Mouse (Mus musculus) liver, embryonic 15.5 days (tissue): Measurements from ENCODE around the gene Olfr1393. TPM values are rescaled to one million over a fixed set of nuclear protein-coding genes. Genes with fewer than 3 reads are reported as not detected.

Experiments
- ATAC-seq: fragments of 200-750 bp; cut with Nextera tagmentation; 2 replicates; pipeline ENCODE4 v1.8.0; 2017; ENCODE audit warnings: moderate number of reproducible peaks, mild to moderate bottlenecking, moderate library complexity; ENCODE audit not compliant: insufficient read depth
- H3K27ac ChIP-seq: fragments of 300-500 bp; sonication (generic); replicated peaks from 2 replicates; pipeline ENCODE4 v1.5.1; 2015; ENCODE audit warnings: mild to moderate bottlenecking, inconsistent platforms
- H3K27me3 ChIP-seq: fragments of 300-500 bp; sonication (generic); 2 replicates; pipeline ENCODE4 v1.6.1; 2015; ENCODE audit warnings: mild to moderate bottlenecking, inconsistent platforms
- H3K36me3 ChIP-seq: fragments of 300-500 bp; sonication (generic); replicated peaks from 2 replicates; pipeline ENCODE4 v1.6.1; 2015; ENCODE audit warnings: moderate library complexity, mild to moderate bottlenecking, inconsistent platforms
- H3K4me1 ChIP-seq: fragments of 300-500 bp; sonication (generic); replicated peaks from 2 replicates; pipeline ENCODE4 v1.6.1; 2015; ENCODE audit warnings: inconsistent platforms
- H3K4me2 ChIP-seq: fragments of 300-500 bp; sonication (generic); 2 replicates; pipeline ENCODE4 v1.6.1; 2015; ENCODE audit warnings: moderate library complexity, mild to moderate bottlenecking, inconsistent platforms
- H3K4me3 ChIP-seq: fragments of 300-500 bp; sonication (generic); replicated peaks from 2 replicates; pipeline ENCODE4 v1.5.1; 2015; ENCODE audit warnings: mild to moderate bottlenecking, inconsistent platforms
- H3K9ac ChIP-seq: fragments of 300-500 bp; sonication (generic); 2 replicates; pipeline ENCODE4 v1.6.1; 2015; ENCODE audit warnings: moderate library complexity, mild to moderate bottlenecking, inconsistent platforms
- H3K9me3 ChIP-seq: fragments of 300-500 bp; sonication (generic); replicated peaks from 2 replicates; pipeline ENCODE4 v1.6.1; 2016; ENCODE audit warnings: inconsistent platforms
- WGBS: fragments of 180-500 bp; shearing (Covaris S2); methylation state at CpG from one replicate; pipeline ENCODE4 v1.1.7; 2015; ENCODE audit warnings: mixed read lengths; ENCODE audit not compliant: insufficient replicate concordance; 5-methylcytosine and 5-hydroxymethylcytosine counted together
- polyA plus RNA-seq: library from polyadenylated mRNA; unstranded; fragments of >200 nt; fragmentation: Nextera tagmentation; extraction: Ambion mirVana; gene quantifications from 2 replicates; pipeline ENCODE4 v1.2.1, GENCODE M21; 2015

The Olfr1393 gene
- not detected in 2 replicates for polyA plus RNA-seq

DNA sequence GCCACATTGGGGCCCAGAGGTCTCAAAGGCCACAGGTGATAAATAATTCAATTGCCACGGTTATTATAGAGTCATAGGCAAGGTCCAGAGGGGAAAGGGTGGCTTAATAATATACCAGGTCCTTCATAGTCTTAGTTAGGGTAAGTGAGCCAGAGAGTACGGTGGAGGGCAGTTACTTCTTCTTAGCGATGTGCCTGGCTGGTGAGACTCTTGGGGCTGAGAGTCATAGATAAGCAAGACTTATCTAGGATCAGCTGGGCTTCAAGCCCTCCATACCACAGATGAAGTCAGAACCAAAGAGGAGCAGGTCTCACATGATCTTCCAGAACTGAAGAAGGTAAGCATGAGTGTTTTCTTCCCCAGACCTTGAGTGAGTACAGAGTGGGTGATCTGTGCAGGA, at the start of gene Olfr1393:
TSS of gene Olfr1393 (plus strand) at position 83 of the 400 bp plus-strand sequence.
- Histone ChIP-seq H3K27ac (no peak within 1 kb of the TSS), H3K9me3 (no peaks in the 10 kb centered on the region), H3K36me3 (no peaks in the 10 kb centered on the region), H3K4me3 (no peak within 1 kb of the TSS), H3K27me3 (no peaks in the 10 kb centered on the region), H3K4me2 (no peak within 1 kb of the TSS), H3K4me1 (no peaks in the 10 kb centered on the region), H3K9ac (no peak within 1 kb of the TSS)
- 21% methylated on average over 3 of the region's 3 CpGs for WGBS
- no peak for ATAC-seq

DNA sequence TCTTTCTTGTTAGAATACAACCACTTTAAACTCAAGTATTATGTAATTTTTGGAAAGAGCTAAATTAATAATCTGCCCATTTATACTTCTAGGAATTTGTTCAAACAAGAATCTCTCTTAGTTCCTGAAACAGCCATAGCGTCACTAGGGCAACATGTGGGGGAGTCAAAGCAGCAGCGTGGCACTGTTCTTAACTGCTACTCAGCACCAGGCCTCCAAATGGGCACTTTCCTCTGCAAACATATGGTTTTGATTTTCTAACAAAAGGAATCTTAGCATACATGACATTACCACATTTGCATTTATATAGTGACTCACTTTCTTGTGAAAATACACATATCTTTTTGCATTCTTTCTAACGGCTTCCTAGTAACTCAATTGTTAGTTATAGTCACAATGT, 45.3 kb upstream of the Olfr1393 start:
- Histone ChIP-seq H3K4me1 (no peaks in the 10 kb centered on the region), H3K27me3 (no peaks in the 10 kb centered on the region), H3K9me3 (no peaks in the 10 kb centered on the region), H3K9ac (no peak overlapping the region), H3K27ac (no peak overlapping the region), H3K4me2 (no peak overlapping the region), H3K36me3 (no peaks in the 10 kb centered on the region), H3K4me3 (no peak overlapping the region)
- ATAC-seq, result no peak
- WGBS, result 66% methylated on average over 3 of the region's 3 CpGs

DNA sequence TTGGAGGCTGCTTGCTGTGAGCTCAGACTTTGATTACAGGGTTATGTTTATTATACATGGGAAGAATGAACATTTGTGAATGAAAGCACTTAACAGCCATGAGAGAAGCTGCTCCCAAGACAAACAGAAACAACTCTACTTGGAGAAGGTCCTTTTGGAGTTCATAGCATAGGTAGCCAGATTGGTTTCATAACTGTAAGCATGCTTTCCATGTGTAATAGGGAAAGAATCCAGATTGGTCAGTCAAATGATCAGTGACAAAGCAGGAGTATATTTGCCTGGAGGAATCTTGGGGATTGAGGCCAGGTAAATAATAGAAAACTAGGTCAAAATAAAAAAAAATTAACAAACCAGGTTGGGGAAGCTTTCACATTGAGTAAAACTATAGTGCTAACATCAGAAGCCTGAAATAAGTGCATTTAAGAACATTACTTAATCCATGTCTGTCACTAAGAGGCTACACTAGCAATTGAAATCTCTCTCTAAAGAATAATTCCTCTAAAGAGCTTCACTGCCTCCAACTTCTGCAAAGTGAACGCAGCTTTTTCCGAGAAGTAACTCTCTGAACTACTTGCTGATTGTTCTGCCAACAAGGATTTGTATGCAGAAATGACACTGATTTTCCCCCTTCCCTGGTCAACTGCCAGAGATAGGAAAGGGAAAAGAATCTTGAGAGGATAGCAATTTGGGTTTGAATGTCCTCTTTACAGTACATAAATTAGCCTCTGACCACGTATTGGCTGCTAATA, 42.5 kb upstream of the Olfr1393 start:
- no peak overlapping the region for H3K9ac ChIP-seq
- no peak overlapping the region for H3K27ac ChIP-seq

DNA sequence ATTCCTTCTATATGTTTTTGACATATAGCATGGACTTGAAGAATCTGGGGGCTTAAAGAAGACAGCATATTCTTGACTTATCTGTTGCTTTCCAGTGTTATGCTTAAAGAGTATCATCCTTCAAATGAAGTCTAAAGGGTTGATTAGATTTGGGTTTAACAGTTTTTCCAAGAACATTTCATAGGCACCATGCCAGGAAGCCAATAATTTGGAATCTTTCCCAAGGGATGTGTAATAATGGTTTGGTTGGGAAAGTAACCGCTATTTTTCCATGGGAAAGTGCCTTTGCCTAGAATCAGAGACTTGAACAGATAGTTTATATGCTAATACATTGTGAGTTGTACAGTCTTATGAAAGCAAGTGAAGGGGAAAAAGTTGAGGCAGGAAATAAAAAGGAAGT, 41.2 kb upstream of the Olfr1393 start:
- Histone ChIP-seq H3K36me3 (no peaks in the 10 kb centered on the region), H3K27me3 (no peaks in the 10 kb centered on the region), H3K4me1 (peaks cover 8% of the 10 kb centered on the region), H3K9me3 (no peaks in the 10 kb centered on the region), H3K9ac (no peak overlapping the region), H3K4me2 (no peak overlapping the region), H3K27ac (no peak overlapping the region), H3K4me3 (no peak overlapping the region)
- no peak for ATAC-seq
- WGBS, result 70% methylated on average over 1 of the region's 1 CpGs

More for the DNA sequence above, 42.5 kb upstream of the Olfr1393 start:
- Histone ChIP-seq H3K9me3 (no peaks in the 10 kb centered on the region), H3K4me1 (peaks cover 4% of the 10 kb centered on the region; the same call in 1 of the 2 replicates), H3K27me3 (no peaks in the 10 kb centered on the region), H3K36me3 (no peaks in the 10 kb centered on the region), H3K4me2 (no peak overlapping the region), H3K4me3 (no peak overlapping the region)
- WGBS, result 51% methylated on average over 3 of the region's 3 CpGs
- ATAC-seq, result no peak

DNA sequence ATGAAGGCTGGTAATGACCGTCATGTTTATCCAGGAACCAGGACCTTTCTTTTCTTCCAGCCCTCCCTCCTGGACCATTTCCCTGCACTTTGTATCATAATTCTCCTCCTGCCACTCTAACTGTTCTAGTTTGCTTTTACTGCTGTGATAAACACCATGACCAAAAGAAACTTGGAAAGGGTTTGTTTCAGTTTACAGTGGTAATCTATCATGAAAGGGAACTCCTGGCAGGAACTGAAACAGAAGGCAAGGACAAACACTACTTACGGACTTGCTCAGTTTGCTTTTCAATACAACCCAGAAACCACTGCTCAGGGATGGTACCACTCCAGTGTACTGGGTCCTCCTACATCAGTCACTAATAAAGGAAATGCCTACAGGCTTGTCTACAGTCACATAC, 40.6 kb upstream of the Olfr1393 start:
- H3K4me1 ChIP-seq, result peaks cover 11% of the 10 kb centered on the region
- H3K4me2 ChIP-seq, result no peak overlapping the region
- no peak for ATAC-seq
- no peak overlapping the region for H3K4me3 ChIP-seq
- WGBS, result 25% methylated on average over 2 of the region's 2 CpGs
- no peaks in the 10 kb centered on the region for H3K27me3 ChIP-seq
- no peaks in the 10 kb centered on the region for H3K36me3 ChIP-seq
- H3K27ac ChIP-seq, result peak overlapping the region; percentile 29; the same call in 1 of the 2 replicates
- no peaks in the 10 kb centered on the region for H3K9me3 ChIP-seq
- no peak overlapping the region for H3K9ac ChIP-seq

DNA sequence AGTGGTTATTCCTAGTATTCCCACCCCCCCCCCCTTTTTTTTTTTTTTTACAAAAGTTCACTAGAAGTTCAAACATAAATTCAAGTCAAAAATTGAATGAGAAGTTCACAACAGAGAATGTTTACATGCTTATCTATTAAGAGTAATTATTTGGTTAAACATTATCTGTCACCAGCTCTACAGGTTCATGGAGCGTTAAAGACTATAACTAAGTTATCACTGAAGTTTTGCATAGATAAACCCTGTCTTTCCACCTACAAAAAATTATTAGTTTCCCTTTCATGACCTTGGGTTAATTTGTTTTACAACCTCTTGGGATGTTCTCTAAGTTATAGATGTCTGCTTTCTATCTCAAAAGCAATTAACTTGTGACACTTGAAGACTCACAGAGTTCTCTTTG, 37.8 kb upstream of the Olfr1393 start:
- H3K36me3 ChIP-seq, result no peaks in the 10 kb centered on the region

DNA sequence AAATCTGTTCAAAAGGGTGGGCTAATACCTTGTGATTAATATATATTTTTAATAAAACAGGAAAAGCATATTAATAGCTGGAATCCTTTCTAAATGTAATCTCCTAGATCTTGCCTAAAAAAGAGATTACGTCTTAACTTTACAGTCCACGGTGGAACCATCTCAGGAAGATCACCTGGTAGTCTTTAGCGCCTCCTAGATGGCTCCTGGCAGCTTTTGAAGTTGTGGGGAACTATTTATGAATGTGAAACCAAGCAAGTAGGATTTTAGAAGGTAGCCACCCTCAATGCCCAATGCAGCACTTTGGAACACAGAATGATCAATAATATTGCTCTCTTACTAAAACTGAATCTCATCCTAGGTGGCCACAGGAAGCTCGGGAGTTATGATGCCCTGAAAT, 37.2 kb upstream of the Olfr1393 start:
- H3K4me2 ChIP-seq, result no peak overlapping the region
- no peak overlapping the region for H3K9ac ChIP-seq
- no peaks in the 10 kb centered on the region for H3K36me3 ChIP-seq
- 51% methylated on average over 4 of the region's 4 CpGs for WGBS
- H3K27ac ChIP-seq, result peak overlapping the region; percentile 38
- no peak for ATAC-seq
- no peaks in the 10 kb centered on the region for H3K27me3 ChIP-seq
- peaks cover 36% of the 10 kb centered on the region for H3K4me1 ChIP-seq
- no peak overlapping the region for H3K4me3 ChIP-seq
- H3K9me3 ChIP-seq, result no peaks in the 10 kb centered on the region

More for the DNA sequence above, 37.8 kb upstream of the Olfr1393 start:
- Histone ChIP-seq H3K27ac (no peak overlapping the region), H3K9ac (no peak overlapping the region), H3K4me1 (peaks cover 31% of the 10 kb centered on the region), H3K27me3 (no peaks in the 10 kb centered on the region), H3K4me3 (no peak overlapping the region), H3K4me2 (no peak overlapping the region), H3K9me3 (no peaks in the 10 kb centered on the region)
- ATAC-seq, result no peak
- WGBS, result 33% methylated on average over 1 of the region's 1 CpGs

DNA sequence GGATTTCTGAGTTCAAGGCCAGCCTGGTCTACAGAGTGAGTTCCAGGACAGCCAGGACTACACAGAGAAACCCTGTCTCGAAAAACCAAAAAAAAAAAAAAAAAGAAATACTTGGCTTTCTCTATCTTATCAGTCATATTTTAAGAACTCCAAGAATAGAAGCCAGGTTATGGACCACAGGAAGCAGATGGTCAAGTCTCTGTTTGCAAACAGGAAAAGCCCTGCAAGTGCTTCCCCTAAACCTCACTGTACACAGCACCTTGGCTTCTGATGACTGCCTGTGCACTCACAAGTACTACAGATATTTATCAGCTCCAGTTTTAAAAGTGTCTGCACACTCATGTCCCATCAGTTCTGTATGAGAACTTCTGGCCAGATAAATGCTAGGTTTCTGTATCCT, 36.6 kb upstream of the Olfr1393 start:
- peaks cover 42% of the 10 kb centered on the region for H3K4me1 ChIP-seq

DNA sequence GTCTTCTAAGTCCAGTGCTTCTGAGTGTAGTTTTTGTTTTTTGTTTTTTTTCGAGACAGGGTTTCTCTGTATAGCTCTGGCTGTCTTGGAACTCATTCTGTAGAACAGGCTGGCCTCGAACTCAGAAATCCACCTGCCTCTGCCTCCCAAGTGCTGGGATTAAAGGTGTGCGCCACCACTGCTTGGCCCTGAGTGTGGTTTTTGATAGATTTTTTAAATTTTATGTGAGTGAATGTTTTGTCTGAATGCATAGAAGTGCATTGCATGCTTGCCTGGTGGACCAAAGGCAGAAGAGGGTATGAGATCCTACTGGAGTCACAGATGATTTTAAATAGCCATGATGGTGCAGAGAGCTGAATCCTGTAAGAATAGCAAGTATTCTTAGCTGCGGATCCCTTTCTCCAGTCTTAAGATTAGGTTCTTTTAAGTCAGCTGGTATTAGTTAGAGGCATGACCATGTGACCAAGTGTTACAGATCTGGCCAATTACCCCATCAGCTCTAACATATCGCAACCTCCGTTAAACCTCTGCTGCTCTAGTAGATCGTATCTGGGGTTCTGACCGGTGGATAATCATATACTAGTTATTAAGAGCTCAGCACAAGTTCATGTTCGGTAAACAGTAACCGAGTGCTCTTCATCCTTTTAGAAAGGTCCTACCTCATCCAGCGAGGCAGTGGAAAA, 35.0 kb upstream of the Olfr1393 start:
- no peak for ATAC-seq
- Histone ChIP-seq H3K27me3 (no peaks in the 10 kb centered on the region), H3K4me1 (peaks cover 58% of the 10 kb centered on the region), H3K9me3 (no peaks in the 10 kb centered on the region), H3K27ac (peak overlapping the region; percentile 94), H3K36me3 (no peaks in the 10 kb centered on the region), H3K9ac (peak overlapping the region; percentile 60), H3K4me3 (peak overlapping the region; percentile 68), H3K4me2 (peak overlapping the region; percentile 86)
- WGBS, result 21% methylated on average over 11 of the region's 11 CpGs

More for the DNA sequence above, 36.6 kb upstream of the Olfr1393 start:
- Histone ChIP-seq H3K4me3 (no peak overlapping the region), H3K9ac (no peak overlapping the region), H3K9me3 (no peaks in the 10 kb centered on the region), H3K4me2 (no peak overlapping the region), H3K36me3 (no peaks in the 10 kb centered on the region), H3K27me3 (no peaks in the 10 kb centered on the region), H3K27ac (no peak overlapping the region)
- 9% methylated on average over 1 of the region's 1 CpGs for WGBS
- no peak for ATAC-seq

DNA sequence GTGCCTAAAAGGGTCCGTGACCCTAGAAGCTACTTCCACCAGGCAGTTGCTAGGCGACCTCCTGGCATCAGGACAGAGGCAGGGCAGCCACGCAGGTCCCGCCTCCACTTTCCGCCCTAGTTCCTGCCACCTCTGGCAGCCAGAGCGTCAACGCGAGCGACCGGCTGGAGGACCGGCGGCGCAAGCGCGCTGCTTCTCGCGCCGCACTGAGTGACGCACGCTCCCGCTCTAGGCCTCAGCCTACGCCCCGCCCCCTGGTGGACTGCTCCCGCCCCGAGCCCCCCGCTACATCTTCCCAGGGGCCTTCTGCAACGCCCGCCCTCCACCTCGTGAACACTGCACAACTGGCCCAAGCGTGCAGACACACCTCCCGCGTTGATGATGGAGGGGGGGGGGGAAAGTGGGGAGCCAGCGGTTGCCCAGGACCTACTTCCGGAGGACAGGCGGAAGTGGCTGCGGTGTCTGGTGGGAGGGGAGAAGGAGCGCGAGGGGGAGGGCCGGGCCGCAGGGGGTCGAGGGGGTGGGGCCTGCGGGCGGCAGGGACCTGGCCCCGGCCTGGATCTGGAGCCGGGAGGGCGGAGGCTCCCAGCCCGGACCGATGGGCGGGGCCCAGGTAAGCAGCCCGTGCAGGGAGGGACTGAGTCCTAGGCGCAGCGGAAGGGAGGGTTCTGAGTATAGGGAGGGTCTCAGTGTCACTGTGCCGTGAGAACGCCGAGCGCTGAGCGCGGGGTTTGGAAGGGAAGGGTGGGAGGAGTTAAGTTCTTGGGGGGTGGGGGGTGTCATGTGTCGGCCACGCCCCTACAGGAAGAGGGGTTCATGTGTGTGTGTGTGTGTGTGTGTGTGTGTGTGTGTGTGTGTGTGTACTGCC, 34.1 kb upstream of the Olfr1393 start, which contains the start of gene Mgat1:
TSS of gene Mgat1 (plus strand) at position 465 of the 868 bp plus-strand sequence.
- ATAC-seq, result peak; percentile 89

DNA sequence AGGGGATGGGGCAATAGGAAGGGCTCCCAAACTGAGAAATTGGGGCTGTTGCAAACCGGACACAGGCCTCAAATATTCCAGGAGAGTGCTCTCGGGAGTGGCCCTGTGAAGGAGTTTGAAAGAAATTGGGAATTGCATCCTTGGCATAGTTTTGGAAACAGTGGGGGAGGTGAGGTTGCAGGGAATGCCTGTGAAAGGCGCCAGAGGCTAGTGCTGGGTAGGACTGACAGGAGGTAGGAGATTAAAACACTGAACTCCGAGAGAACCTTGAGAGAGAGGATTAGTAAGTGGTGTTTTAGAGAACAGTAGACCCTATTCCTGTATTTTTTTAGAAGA, 33.5 kb upstream of the Olfr1393 start:
- peaks cover 73% of the 10 kb centered on the region for H3K4me1 ChIP-seq
- peak overlapping the region; percentile 68 for H3K4me3 ChIP-seq
- no peaks in the 10 kb centered on the region for H3K27me3 ChIP-seq
- H3K27ac ChIP-seq, result peak overlapping the region; percentile 94
- 3% methylated on average over 4 of the region's 4 CpGs for WGBS
- no peaks in the 10 kb centered on the region for H3K9me3 ChIP-seq
- peak overlapping the region; percentile 86 for H3K4me2 ChIP-seq
- ATAC-seq, result no peak
- H3K36me3 ChIP-seq, result no peaks in the 10 kb centered on the region
- H3K9ac ChIP-seq, result peak overlapping the region; percentile 60

More for the DNA sequence above, 34.1 kb upstream of the Olfr1393 start, which contains the start of gene Mgat1:
- H3K9me3 ChIP-seq, result no peaks in the 10 kb centered on the region
- H3K9ac ChIP-seq, result peak within 1 kb of the TSS; percentile 60
- peaks cover 67% of the 10 kb centered on the region for H3K4me1 ChIP-seq
- under 1% methylated on average over 57 of the region's 60 CpGs for WGBS
- peak within 1 kb of the TSS; percentile 94 for H3K27ac ChIP-seq
- H3K27me3 ChIP-seq, result no peaks in the 10 kb centered on the region
- H3K4me2 ChIP-seq, result peak within 1 kb of the TSS; percentile 86
- peak within 1 kb of the TSS; percentile 68 for H3K4me3 ChIP-seq
- no peaks in the 10 kb centered on the region for H3K36me3 ChIP-seq
